Comparison of ENCODE assay signal across 21 mouse cellular contexts in genomic region chr2:170775577-170775976, GRCm38 (mm10). TPM values are rescaled to one million over a fixed set of nuclear protein-coding genes. Genes with fewer than 3 reads are reported as not detected.
"Had no signal": no experiment of that assay in that cellular context is flagged by ENCODE, and none has a peak within 500 bp of the region (broad histone marks: within the 10 kb centered on the region; RNA-seq: fewer than 3 reads in every experiment).

No protein-coding gene starts in this region.

- H3K36me3 ChIP-seq: limb, embryonic 12.5 days; limb, embryonic 15.5 days; stomach, embryonic 15.5 days had no signal

- ATAC-seq: liver, postnatal 0 days; lung, postnatal 0 days had no signal

- H3K4me3 ChIP-seq: limb, embryonic 12.5 days; limb, embryonic 15.5 days; neural tube, embryonic 13.5 days; stomach, embryonic 15.5 days had no signal

- DNase-seq: kidney, adult 18-20 months; kidney, adult 9 months; kidney, postnatal 14 days; kidney, postnatal 4 days; left cerebral cortex, postnatal 4 days; liver, postnatal 0 days; lung, embryonic 14.5 days; midbrain, embryonic 14.5 days; retina, postnatal 1 day; right cerebral cortex, postnatal 25 days; spleen, adult 18-20 months; thymus, postnatal 25 days had no signal

- H3K27ac ChIP-seq: limb, embryonic 12.5 days; limb, embryonic 15.5 days; liver, embryonic 14.5 days; macrophage; neural tube, embryonic 13.5 days; stomach, embryonic 15.5 days had no signal

- H3K9me3 ChIP-seq: limb, embryonic 12.5 days; limb, embryonic 15.5 days; neural tube, embryonic 13.5 days; stomach, embryonic 15.5 days had no signal

- H3K27me3 ChIP-seq: limb, embryonic 15.5 days; neural tube, embryonic 13.5 days; stomach, embryonic 15.5 days had no signal

RNA-seq across cellular contexts. Expression of gene Dok5, which starts 44.0 kb away (rescaled TPM):
- total RNA-seq: megakaryocyte-erythroid progenitor cell, adult 5-6 weeks; neutrophil, adult 5-6 weeks had no signal
- polyA plus RNA-seq: macrophage had no signal
